Mouse (Mus musculus) cortical plate, adult 2 months (tissue): ENCODE data around the gene Dhrs2.

Experiments used
- CTCF ChIP-seq: fragments of 200-500 bp; IDR thresholded peaks from 2 replicates; pipeline ENCODE4 v1.5.1; 2011; ENCODE audit warnings: mild to moderate bottlenecking, control low read depth, low read length; ENCODE audit not compliant: insufficient read depth; ENCODE audit errors: extremely low read depth
- POLR2A ChIP-seq: fragments of 200-500 bp; IDR thresholded peaks from 2 replicates; pipeline ENCODE4 v1.6.1; 2011; ENCODE audit warnings: mild to moderate bottlenecking, low read length, control low read depth; ENCODE audit not compliant: insufficient read depth; ENCODE audit errors: extremely low read depth

DNA sequence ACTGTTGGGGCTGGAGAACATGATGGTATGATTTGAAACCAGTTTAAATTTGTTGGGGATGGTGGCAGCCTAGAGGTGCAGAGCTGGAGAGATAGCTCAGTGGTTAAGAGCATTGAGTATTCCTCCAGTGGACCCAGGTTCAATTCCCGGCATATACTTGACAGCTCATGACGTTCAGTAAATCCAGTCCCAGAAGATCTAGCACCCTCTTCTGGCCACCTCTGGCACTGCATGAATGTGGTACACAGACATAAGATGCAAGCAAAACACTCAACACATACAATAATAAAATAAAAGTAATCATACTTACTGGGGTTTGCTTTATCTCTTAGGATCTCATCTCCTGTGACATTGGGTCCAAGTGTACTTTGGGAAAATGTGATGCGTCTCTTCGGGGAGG is 7.3 kb upstream of the Dhrs2 start:
- TF ChIP-seq CTCF (peak; percentile 45; the same call in 1 of the 2 replicates), POLR2A (no peak)
